Mouse (Mus musculus) liver, adult 2 months (tissue): ENCODE measurements at regions not wholly inside any gene's neighbourhood (a gene's known extent, or its start where the extent isn't known, plus 50 kb on each side); places are given as distances from the start of the nearest gene placed in this dataset.
"Not testable (repeated sequence)": the region's sequence is repeated elsewhere in the genome, so short reads cannot be mapped to it uniquely, and the experiment has no call there.

Experiments used
- DNase-seq: peaks from one replicate; pipeline ENCODE4 v3.0.0-alpha.2; 2011; ENCODE audit warnings: low read depth, low spot score; ENCODE audit errors: extremely low read depth
- H3K27ac ChIP-seq: fragments of 200-500 bp; replicated peaks from 2 replicates; pipeline ENCODE4 v1.5.1; 2012; ENCODE audit warnings: low read depth, mild to moderate bottlenecking, control low read depth, inconsistent platforms, low read length; ENCODE audit not compliant: insufficient read depth
- H3K27me3 ChIP-seq: fragments of 200-500 bp; 2 replicates; pipeline ENCODE4 v1.6.1; 2012; ENCODE audit warnings: mild to moderate bottlenecking, moderate library complexity, low read length, inconsistent platforms; ENCODE audit not compliant: control insufficient read depth, insufficient read depth
- H3K36me3 ChIP-seq: fragments of 200-500 bp; 2 replicates; pipeline ENCODE4 v1.6.1; 2012; ENCODE audit warnings: low read length, inconsistent platforms; ENCODE audit not compliant: control insufficient read depth, insufficient read depth
- H3K4me1 ChIP-seq: fragments of 200-500 bp; 2 replicates; pipeline ENCODE4 v1.6.1; 2011; ENCODE audit warnings: low read length; ENCODE audit not compliant: control insufficient read depth, insufficient read depth
- H3K4me3 ChIP-seq: fragments of 200-500 bp; 2 replicates; pipeline ENCODE4 v1.5.1; 2011; ENCODE audit warnings: low read depth, mild to moderate bottlenecking, control low read depth, low read length, moderate library complexity; ENCODE audit not compliant: insufficient read depth
- H3K79me2 ChIP-seq: fragments of 200-500 bp; 2 replicates; pipeline ENCODE4 v1.6.1; 2012; ENCODE audit warnings: inconsistent platforms, mild to moderate bottlenecking, low read length, moderate library complexity; ENCODE audit not compliant: control insufficient read depth, insufficient read depth
- H3K9ac ChIP-seq: fragments of 200-500 bp; 2 replicates; pipeline ENCODE4 v1.6.1; 2012; ENCODE audit warnings: low read depth, mild to moderate bottlenecking, control low read depth, inconsistent platforms, low read length
- CTCF ChIP-seq: fragments of 200-500 bp; IDR thresholded peaks from 2 replicates; pipeline ENCODE4 v1.5.1; 2011; ENCODE audit warnings: low read depth, low read length, control low read depth
- POLR2A ChIP-seq: fragments of 200-500 bp; IDR thresholded peaks from 2 replicates; pipeline ENCODE4 v1.6.1; 2011; ENCODE audit warnings: low read length, control low read depth; ENCODE audit not compliant: insufficient read depth; ENCODE audit errors: extremely low read depth
- WGBS: fragments of 180-500 bp; shearing (Covaris S2); methylation state at CpG from one replicate; pipeline ENCODE4 v1.1.7; 2018; 5-methylcytosine and 5-hydroxymethylcytosine counted together

DNA sequence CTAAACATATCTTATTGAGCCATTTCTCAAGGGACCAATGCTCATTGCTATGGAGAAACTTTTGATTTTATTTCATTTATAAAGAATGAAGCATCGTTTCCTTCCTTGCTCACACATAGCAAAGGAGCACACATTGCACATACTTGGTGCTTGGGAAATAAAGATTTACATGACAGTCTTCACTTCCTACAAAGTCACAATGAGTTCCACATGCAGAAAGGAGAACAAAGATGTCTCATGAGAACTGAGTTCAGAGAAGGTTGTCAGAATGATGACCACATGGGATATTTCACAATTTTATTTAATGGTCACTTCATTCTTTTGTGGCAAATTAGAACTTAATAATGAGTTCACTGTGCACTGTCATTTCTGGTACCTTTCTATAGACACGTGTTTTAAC, 114.3 kb upstream of the Egfr start:
- TF ChIP-seq CTCF, result no peak
- TF ChIP-seq POLR2A, result no peak
- WGBS, result 83% methylated on average over 2 of the region's 2 CpGs
- H3K9ac ChIP-seq, result no peak overlapping the region
- peak; percentile 32 for DNase-seq
- H3K27ac ChIP-seq, result no peak overlapping the region
- H3K79me2 ChIP-seq, result no peaks in the 10 kb centered on the region
- H3K4me1 ChIP-seq, result no peaks in the 10 kb centered on the region
- H3K4me3 ChIP-seq, result no peak overlapping the region
- H3K36me3 ChIP-seq, result no peaks in the 10 kb centered on the region
- no peaks in the 10 kb centered on the region for H3K27me3 ChIP-seq

GRCm38 (mm10) chr11:16638349-16638748, 113.7 kb upstream of the Egfr start:
- DNase-seq, result no peak
- Histone ChIP-seq H3K36me3 (no peaks in the 10 kb centered on the region), H3K27me3 (no peaks in the 10 kb centered on the region), H3K4me1 (no peaks in the 10 kb centered on the region), H3K4me3 (no peak overlapping the region), H3K79me2 (no peaks in the 10 kb centered on the region), H3K27ac (no peak overlapping the region), H3K9ac (no peak overlapping the region)
- TF ChIP-seq POLR2A (no peak), CTCF (no peak)
- WGBS, result 88% methylated on average over 4 of the region's 4 CpGs

DNA sequence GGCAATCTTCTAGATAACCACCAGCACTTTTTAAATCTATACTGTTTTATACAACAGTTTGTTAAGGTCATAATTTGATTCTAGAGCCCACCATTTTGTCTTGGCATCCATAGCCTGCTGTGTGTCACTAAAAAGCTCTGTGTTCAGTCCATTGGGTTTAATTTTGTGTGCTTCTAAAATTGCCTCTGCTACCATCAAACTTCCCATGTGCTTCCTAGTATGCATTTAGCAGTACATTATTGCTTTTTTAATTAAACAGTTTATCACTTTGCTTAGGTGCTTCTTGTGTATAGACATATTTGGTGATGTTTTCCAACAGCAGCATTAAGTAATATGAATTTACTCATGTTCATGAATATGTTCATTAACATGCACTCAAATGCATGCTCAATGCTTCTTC, 102.4 kb upstream of the Egfr start:
- no peaks in the 10 kb centered on the region for H3K27me3 ChIP-seq
- H3K27ac ChIP-seq, result no peak overlapping the region
- no peaks in the 10 kb centered on the region for H3K4me1 ChIP-seq
- no peak for DNase-seq
- no peak overlapping the region for H3K9ac ChIP-seq
- H3K79me2 ChIP-seq, result no peaks in the 10 kb centered on the region
- H3K36me3 ChIP-seq, result peaks cover 4% of the 10 kb centered on the region
- no peak overlapping the region for H3K4me3 ChIP-seq
- TF ChIP-seq POLR2A, result no peak

- 95% methylated on average over 3 of the region's 3 CpGs for WGBS
- H3K4me1 ChIP-seq, result no peaks in the 10 kb centered on the region
- H3K9ac ChIP-seq, result no peak overlapping the region
- no peaks in the 10 kb centered on the region for H3K79me2 ChIP-seq
- no peak for TF ChIP-seq CTCF
- TF ChIP-seq POLR2A, result no peak
- H3K4me3 ChIP-seq, result no peak overlapping the region
- H3K36me3 ChIP-seq, result no peaks in the 10 kb centered on the region
- DNase-seq, result no peak
- H3K27ac ChIP-seq, result no peak overlapping the region
- H3K27me3 ChIP-seq, result no peaks in the 10 kb centered on the region
Observed at GRCm38 (mm10) chr11:16663806-16664205, 88.2 kb upstream of the Egfr start.

- Histone ChIP-seq H3K36me3 (no peaks in the 10 kb centered on the region), H3K4me1 (no peaks in the 10 kb centered on the region), H3K4me3 (no peak overlapping the region), H3K27me3 (no peaks in the 10 kb centered on the region), H3K27ac (no peak overlapping the region), H3K9ac (no peak overlapping the region), H3K79me2 (no peaks in the 10 kb centered on the region)
- peak; percentile 7 for DNase-seq
- 86% methylated on average over 4 of the region's 4 CpGs for WGBS
- TF ChIP-seq POLR2A, result no peak
- TF ChIP-seq CTCF, result no peak
Observed at GRCm38 (mm10) chr11:16669453-16670251, 82.4 kb upstream of the Egfr start.

DNA sequence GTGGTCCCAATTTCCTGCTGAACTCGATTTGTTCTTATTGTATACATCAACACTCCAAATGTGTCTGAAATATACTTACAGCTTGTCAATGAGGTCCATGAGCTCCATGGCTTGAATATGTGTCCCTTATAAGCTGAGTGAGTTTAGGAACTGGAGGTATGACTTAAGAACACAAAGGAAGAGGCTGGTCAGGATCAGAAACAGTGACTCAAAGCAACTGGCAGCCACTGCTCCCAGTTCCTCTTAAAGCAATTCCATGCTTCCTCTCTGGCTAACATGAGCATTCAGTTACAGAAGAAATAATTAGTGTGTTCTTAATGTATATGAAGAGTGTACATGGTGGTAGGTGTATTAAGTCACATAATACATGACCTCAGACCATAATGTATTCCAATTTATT, 81.7 kb upstream of the Egfr start:
- Histone ChIP-seq H3K36me3 (no peaks in the 10 kb centered on the region), H3K9ac (no peak overlapping the region), H3K27me3 (no peaks in the 10 kb centered on the region), H3K79me2 (no peaks in the 10 kb centered on the region), H3K4me3 (no peak overlapping the region), H3K27ac (no peak overlapping the region), H3K4me1 (no peaks in the 10 kb centered on the region)
- TF ChIP-seq CTCF (no peak), POLR2A (no peak)
- 70% methylated on average over 1 of the region's 1 CpGs for WGBS
- no peak for DNase-seq

GRCm38 (mm10) chr11:16675951-16676350, 76.1 kb upstream of the Egfr start:
- not testable (repeated sequence) for H3K27me3 ChIP-seq, H3K4me3 ChIP-seq, H3K27ac ChIP-seq, DNase-seq, H3K9ac ChIP-seq, H3K4me1 ChIP-seq, H3K36me3 ChIP-seq, H3K79me2 ChIP-seq
- WGBS, result 77% methylated on average over 1 of the region's 1 CpGs
